Mouse (Mus musculus): Measurements from ENCODE around the gene Olfr702.

GRCm38 (mm10) chr7:106843060-106843459 is 9.4 kb upstream of the Olfr702 start, which contains the start of gene Olfr703:
- no peak for TF ChIP-seq CTCF (IDR thresholded peaks at IDR 0.05; ENCODE audit: low read depth, low read length)
- TF ChIP-seq POLR2AphosphoS5 (IDR thresholded peaks at IDR 0.05; ENCODE audit: insufficient replicate concordance, low read depth, low read length), result no peak
